In genomic region chr13:17942338-17942737, GRCm38 (mm10) we compare ENCODE assay signal across 13 mouse cellular contexts. TPM values are rescaled to one million over a fixed set of nuclear protein-coding genes. Genes with fewer than 3 reads are reported as not detected.
DNase-seq lines count a peak whose midpoint lies in the region; ATAC-seq lines count a peak whose summit lies in the region.
"Had no signal": no experiment of that assay in that cellular context is flagged by ENCODE, and none has a peak within 500 bp of the region (broad histone marks: within the 10 kb centered on the region; RNA-seq: fewer than 3 reads in every experiment).

No protein-coding gene starts in this region.

- no peak overlapping the region for H3K4me3 ChIP-seq in forebrain, embryonic 15.5 days
- peak overlapping the region; percentile 89; the same call in 1 of the 2 replicates for H3K4me3 ChIP-seq in midbrain, embryonic 14.5 days (replicated peaks; ENCODE audit: low read depth, low read length)
- H3K4me3 ChIP-seq in heart, embryonic 12.5 days = no peak overlapping the region

- no peak overlapping the region for H3K27ac ChIP-seq in forebrain, embryonic 15.5 days (replicated peaks)
- H3K27ac ChIP-seq in midbrain, embryonic 14.5 days (replicated peaks; ENCODE audit: low read depth, low read length) = no peak overlapping the region
- H3K27ac ChIP-seq in heart, embryonic 12.5 days (ENCODE audit: poor library complexity, severe bottlenecking) = no peak overlapping the region
- H3K27ac ChIP-seq: lung, embryonic 15.5 days had no signal

- peak; percentile 32 to 70 for DNase-seq in adrenal gland, adult (ENCODE audit: inconsistent age in 2 of 2, low spot score in 1 of 2)
- DNase-seq in adrenal gland, adult 8-10 months = no peak
- peak; percentile 32 for DNase-seq in 416B (ENCODE audit: low read depth)
- no peak for DNase-seq in midbrain, embryonic 14.5 days
- DNase-seq in cerebellum, adult 9-10 months = no peak
- no peak for DNase-seq in lung, postnatal 10 days
- DNase-seq: cerebellum, adult 2 months; kidney, adult 11 months; left cerebral cortex, postnatal 4 days; right cerebral cortex, postnatal 25 days had no signal

- H3K36me3 ChIP-seq in forebrain, embryonic 15.5 days = no peaks in the 10 kb centered on the region
- H3K36me3 ChIP-seq in midbrain, embryonic 14.5 days (ENCODE audit: control insufficient read depth, insufficient read depth, low read length) = no peaks in the 10 kb centered on the region
- no peaks in the 10 kb centered on the region for H3K36me3 ChIP-seq in heart, embryonic 12.5 days
- H3K36me3 ChIP-seq: lung, embryonic 15.5 days had no signal

- no peak for ATAC-seq in forebrain, embryonic 15.5 days (replicated peaks)
- no peak for ATAC-seq in midbrain, embryonic 14.5 days (ENCODE audit: low FRiP score, low TSS enrichment)
- no peak for ATAC-seq in heart, embryonic 12.5 days (ENCODE audit: insufficient number of reproducible peaks, low FRiP score)

- H3K4me1 ChIP-seq in forebrain, embryonic 15.5 days = peaks cover 23% of the 10 kb centered on the region
- peaks cover 10% of the 10 kb centered on the region for H3K4me1 ChIP-seq in midbrain, embryonic 14.5 days (ENCODE audit: control insufficient read depth, insufficient read depth, low read length)
- H3K4me1 ChIP-seq in heart, embryonic 12.5 days (replicated peaks) = peaks cover 8% of the 10 kb centered on the region

- H3K9me3 ChIP-seq in forebrain, embryonic 15.5 days = no peaks in the 10 kb centered on the region
- no peaks in the 10 kb centered on the region for H3K9me3 ChIP-seq in midbrain, embryonic 14.5 days (ENCODE audit: control insufficient read depth, low read length)
- no peaks in the 10 kb centered on the region for H3K9me3 ChIP-seq in heart, embryonic 12.5 days (replicated peaks)
- H3K9me3 ChIP-seq: lung, embryonic 15.5 days had no signal

- H3K4me2 ChIP-seq in forebrain, embryonic 15.5 days (replicated peaks) = peak overlapping the region; percentile 66; the same call in 1 of the 2 replicates
- peak overlapping the region; percentile 76 for H3K4me2 ChIP-seq in midbrain, embryonic 14.5 days (ENCODE audit: low read length)
- H3K4me2 ChIP-seq in heart, embryonic 12.5 days = no peak overlapping the region

- H3K9ac ChIP-seq in forebrain, embryonic 15.5 days (replicated peaks) = no peak overlapping the region
- H3K9ac ChIP-seq in midbrain, embryonic 14.5 days (replicated peaks; ENCODE audit: low read length) = no peak overlapping the region; the same call in 1 of the 2 replicates
- no peak overlapping the region for H3K9ac ChIP-seq in heart, embryonic 12.5 days

- WGBS in forebrain, embryonic 15.5 days = 85% methylated on average over 6 of the region's 6 CpGs
- WGBS in midbrain, embryonic 14.5 days = 66% methylated on average over 6 of the region's 6 CpGs
- WGBS in heart, embryonic 12.5 days = 74% methylated on average over 6 of the region's 6 CpGs

- no peaks in the 10 kb centered on the region for H3K27me3 ChIP-seq in forebrain, embryonic 15.5 days
- H3K27me3 ChIP-seq in midbrain, embryonic 14.5 days (ENCODE audit: control insufficient read depth, insufficient read depth, low read length) = no peaks in the 10 kb centered on the region
- H3K27me3 ChIP-seq in heart, embryonic 12.5 days (replicated peaks) = no peaks in the 10 kb centered on the region
- H3K27me3 ChIP-seq: lung, embryonic 15.5 days had no signal

RNA-seq across cellular contexts. Expression of gene Rala, which starts 1.7 kb away (rescaled TPM):
- 10 to 100 TPM; 52.3 to 61.4 (median 58.1) TPM for total RNA-seq in adrenal gland, adult 8-10 months (2022)
- 215 and 222 TPM in 2 replicates for polyA plus RNA-seq in forebrain, embryonic 15.5 days (2015; fragmentation: Nextera tagmentation; extraction: Ambion mirVana)
- polyA plus RNA-seq in midbrain, embryonic 14.5 days (2014; fragmentation: Nextera tagmentation; extraction: Ambion mirVana) = 189 and 220 TPM in 2 replicates
- 80.0 and 86.1 TPM in 2 replicates for polyA plus RNA-seq in heart, embryonic 12.5 days (2016; fragmentation: Nextera tagmentation; extraction: Ambion mirVana)

RNA-seq across cellular contexts. Expression of gene Yae1d1, which starts 50.8 kb away (rescaled TPM):
- total RNA-seq in adrenal gland, adult 8-10 months (2022) = 10 to 100 TPM; 29.6 to 33.3 (median 31.6) TPM
- 99.6 and 105 TPM in 2 replicates for polyA plus RNA-seq in forebrain, embryonic 15.5 days (2015; fragmentation: Nextera tagmentation; extraction: Ambion mirVana)
- polyA plus RNA-seq in midbrain, embryonic 14.5 days (2014; fragmentation: Nextera tagmentation; extraction: Ambion mirVana) = 88.3 and 91.3 TPM in 2 replicates
- 73.4 and 78.9 TPM in 2 replicates for polyA plus RNA-seq in heart, embryonic 12.5 days (2016; fragmentation: Nextera tagmentation; extraction: Ambion mirVana)

Comparison
In these comparisons a context has a peak if more than half of its experiments do, and no peak if none do; other contexts are left out.
1. DNase-seq: peak in adrenal gland, adult (2 of 2) and 416B (single experiment); none in adrenal gland, adult 8-10 months (single experiment), midbrain, embryonic 14.5 days (single experiment), cerebellum, adult 9-10 months (single experiment) and lung, postnatal 10 days (single experiment).